Mouse (Mus musculus): ENCODE results near the gene Smim14. TPM values are rescaled to one million over a fixed set of nuclear protein-coding genes. Genes with fewer than 3 reads are reported as not detected.
A peak's percentile ranks its signal among the peaks of the same experiment; 100 is the strongest.

Gene Smim14
- total and polyA plus RNA-seq, 3 experiments: 18.8 to 29.8 TPM; not detected in 1

DNA sequence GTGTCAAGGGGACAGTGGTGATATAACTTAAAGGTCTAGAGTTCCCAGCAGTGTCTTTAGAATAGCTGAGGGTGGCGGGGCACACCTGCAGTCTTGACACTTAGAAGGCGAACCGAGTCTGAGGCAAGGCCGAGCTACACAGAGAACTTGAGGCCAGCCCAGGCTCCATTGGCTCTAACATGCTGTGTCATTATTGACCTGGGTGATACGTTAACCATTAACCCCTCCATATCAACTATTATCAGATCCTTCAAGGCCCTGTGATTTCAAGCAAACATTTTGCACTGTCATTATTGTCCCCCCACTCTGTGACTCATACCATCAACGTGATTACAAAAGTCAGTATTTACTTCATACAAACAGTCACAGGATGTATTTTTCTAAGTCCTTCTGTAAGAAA is 112.8 kb downstream of the Smim14 start:
- no peak overlapping the region for H3K9ac ChIP-seq (ENCODE audit: control insufficient read depth, low read depth, low read length, poor library complexity, severe bottlenecking)
- H3K27me3 ChIP-seq (ENCODE audit: control insufficient read depth in 1 of 2, insufficient read depth in 2 of 2, low read length in 2 of 2): no peaks in the 10 kb centered on the region
- H3K4me3 ChIP-seq (ENCODE audit: control insufficient read depth in 1 of 2, insufficient read depth in 1 of 2, low read depth in 2 of 2, low read length in 2 of 2): no peak overlapping the region
- DNase-seq (ENCODE audit: low read depth, low spot score): peak; percentile 45
- H3K79me2 ChIP-seq (ENCODE audit: control insufficient read depth, insufficient read depth, low read length, poor library complexity): no peaks in the 10 kb centered on the region
- TF ChIP-seq RCOR1 (IDR thresholded peaks at IDR 0.05; ENCODE audit: low read depth, low read length): 0 out of 2 replicates have a peak, but pooled peaks have one; percentile 42
- TF ChIP-seq TBP (IDR thresholded peaks at IDR 0.05; ENCODE audit: low read depth, low read length): no peak
- peak in 1 of 2 experiments; percentile 41; a peak in 1 of 4 replicates for TF ChIP-seq EP300 (IDR thresholded peaks at IDR 0.05; ENCODE audit: low read depth in 1 of 2, low read length in 2 of 2)
- TF ChIP-seq POLR2AphosphoS2 (IDR thresholded peaks at IDR 0.05; ENCODE audit: low read length): no peak
- no peak overlapping the region; the same call in 1 of the 2 replicates for H3K27ac ChIP-seq (ENCODE audit: control insufficient read depth, low read depth, low read length)
- peaks cover 0 to 11% of the 10 kb centered on the region in 2 experiments; a peak in 2 of 4 replicates for H3K36me3 ChIP-seq (ENCODE audit: control insufficient read depth in 1 of 2, insufficient read depth in 2 of 2, low read length in 2 of 2)
- H3K9me3 ChIP-seq (replicated peaks; ENCODE audit: insufficient read depth, low read length): no peaks in the 10 kb centered on the region
- H3K4me1 ChIP-seq (ENCODE audit: control insufficient read depth in 1 of 2, insufficient read depth in 2 of 2, low read length in 2 of 2): peaks cover 0 to 4% of the 10 kb centered on the region in 2 experiments; a peak in 1 of 4 replicates

DNA sequence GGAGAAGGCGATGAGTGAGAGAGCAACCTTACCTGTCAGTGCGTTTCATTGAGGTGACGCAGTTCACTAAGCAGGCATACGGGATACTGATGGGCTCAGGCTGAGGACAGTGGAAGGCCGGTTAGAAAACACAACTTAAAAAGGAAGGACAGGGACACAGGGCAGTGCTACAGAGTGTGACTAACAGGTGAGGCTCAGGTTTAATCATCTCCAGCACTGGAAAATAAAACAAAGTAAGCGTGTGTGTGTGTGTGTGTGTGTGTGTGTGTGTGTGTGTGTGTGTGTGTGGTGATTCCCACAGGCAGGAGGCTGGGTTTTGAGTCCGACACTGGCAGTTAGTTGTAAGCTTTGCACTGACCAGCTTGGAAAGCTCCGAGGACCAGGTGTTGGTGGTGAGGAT is 114.2 kb downstream of the Smim14 start:
- H3K36me3 ChIP-seq (ENCODE audit: control insufficient read depth in 1 of 2, insufficient read depth in 2 of 2, low read length in 2 of 2): peaks cover 0 to 11% of the 10 kb centered on the region in 2 experiments; a peak in 2 of 4 replicates
- no peak overlapping the region for H3K9ac ChIP-seq (ENCODE audit: control insufficient read depth, low read depth, low read length, poor library complexity, severe bottlenecking)
- no peaks in the 10 kb centered on the region for H3K9me3 ChIP-seq (replicated peaks; ENCODE audit: insufficient read depth, low read length)
- H3K4me1 ChIP-seq (ENCODE audit: control insufficient read depth in 1 of 2, insufficient read depth in 2 of 2, low read length in 2 of 2): peaks cover 0 to 4% of the 10 kb centered on the region in 2 experiments; a peak in 2 of 4 replicates
- H3K79me2 ChIP-seq (ENCODE audit: control insufficient read depth, insufficient read depth, low read length, poor library complexity): no peaks in the 10 kb centered on the region
- no peaks in the 10 kb centered on the region for H3K27me3 ChIP-seq (ENCODE audit: control insufficient read depth in 1 of 2, insufficient read depth in 2 of 2, low read length in 2 of 2)
- H3K4me3 ChIP-seq (ENCODE audit: control insufficient read depth in 1 of 2, insufficient read depth in 1 of 2, low read depth in 2 of 2, low read length in 2 of 2): no peak overlapping the region
- no peak overlapping the region for H3K27ac ChIP-seq (ENCODE audit: control insufficient read depth, low read depth, low read length)
- no peak for DNase-seq (ENCODE audit: low read depth, low spot score)
- TF ChIP-seq GATA1 (IDR thresholded peaks at IDR 0.05; ENCODE audit: low read depth, low read length): no peak
- TF ChIP-seq SIN3A (IDR thresholded peaks at IDR 0.05; ENCODE audit: low read length): no peak
- TF ChIP-seq MEF2A (IDR thresholded peaks at IDR 0.05; ENCODE audit: extremely low read depth, insufficient replicate concordance, low read depth, low read length, poor library complexity, severe bottlenecking): no peak
- TF ChIP-seq JUND (IDR thresholded peaks at IDR 0.05; ENCODE audit: low read depth, low read length): no peak
- TF ChIP-seq RCOR1 (IDR thresholded peaks at IDR 0.05; ENCODE audit: low read depth, low read length): no peak
- TF ChIP-seq TAL1 (IDR thresholded peaks at IDR 0.05; ENCODE audit: low read length): no peak

GRCm38 (mm10) chr5:65420822-65421221 is 116.2 kb downstream of the Smim14 start:
- H3K9me3 ChIP-seq (replicated peaks; ENCODE audit: insufficient read depth, low read length): no peaks in the 10 kb centered on the region
- TF ChIP-seq CHD2 (IDR thresholded peaks at IDR 0.05; ENCODE audit: low read length): no peak
- TF ChIP-seq TAL1 (IDR thresholded peaks at IDR 0.05; ENCODE audit: low read length): no peak
- no peak for TF ChIP-seq ELF1 (IDR thresholded peaks at IDR 0.05; ENCODE audit: low read depth, low read length)
- TF ChIP-seq ZMIZ1 (IDR thresholded peaks at IDR 0.05; ENCODE audit: low read depth, low read length): no peak
- TF ChIP-seq ZKSCAN1 (IDR thresholded peaks at IDR 0.05; ENCODE audit: low read depth, low read length): no peak
- TF ChIP-seq GABPA (IDR thresholded peaks at IDR 0.05; ENCODE audit: low read depth, low read length): no peak
- no peak for DNase-seq (ENCODE audit: low read depth, low spot score)
- H3K4me3 ChIP-seq (ENCODE audit: control insufficient read depth in 1 of 2, insufficient read depth in 1 of 2, low read depth in 2 of 2, low read length in 2 of 2): no peak overlapping the region
- peaks cover 0 to 10% of the 10 kb centered on the region in 2 experiments; a peak in 2 of 4 replicates for H3K4me1 ChIP-seq (ENCODE audit: control insufficient read depth in 1 of 2, insufficient read depth in 2 of 2, low read length in 2 of 2)
- no peak overlapping the region for H3K9ac ChIP-seq (ENCODE audit: control insufficient read depth, low read depth, low read length, poor library complexity, severe bottlenecking)
- H3K36me3 ChIP-seq (ENCODE audit: control insufficient read depth in 1 of 2, insufficient read depth in 2 of 2, low read length in 2 of 2): peaks cover 0 to 11% of the 10 kb centered on the region in 2 experiments; a peak in 2 of 4 replicates
- H3K79me2 ChIP-seq (ENCODE audit: control insufficient read depth, insufficient read depth, low read length, poor library complexity): no peaks in the 10 kb centered on the region
- H3K27me3 ChIP-seq (ENCODE audit: control insufficient read depth in 1 of 2, insufficient read depth in 2 of 2, low read length in 2 of 2): no peaks in the 10 kb centered on the region
- no peak overlapping the region for H3K27ac ChIP-seq (ENCODE audit: control insufficient read depth, low read depth, low read length)
